Mouse (Mus musculus) stomach, postnatal 0 days (tissue): ENCODE measurements at regions not wholly inside any gene's neighbourhood (a gene's known extent, or its start where the extent isn't known, plus 50 kb on each side); places are given as distances from the start of the nearest gene placed in this dataset.

ENCODE experiments used
- CTCF ChIP-seq: IDR thresholded peaks from 2 replicates; pipeline ENCODE4 v1.5.1; 2016; ENCODE audit warnings: antibody characterized with exemption, low read depth, mild to moderate bottlenecking, moderate library complexity
- EP300 ChIP-seq: optimal IDR thresholded peaks from 2 replicates; pipeline ENCODE3; 2016; ENCODE audit warnings: antibody characterized with exemption

- TF ChIP-seq CTCF (no peak), EP300 (no peak)
These were observed 95.3 kb downstream of the Ets2 start for GRCm38 (mm10) chr16:95797141-95797540.
